Mouse (Mus musculus): ENCODE results near the gene Tbc1d4. TPM values are rescaled to one million over a fixed set of nuclear protein-coding genes. Genes with fewer than 3 reads are reported as not detected.
A peak's percentile ranks its signal among the peaks of the same experiment; 100 is the strongest.
"Not testable (repeated sequence)": the region's sequence is repeated elsewhere in the genome, so short reads cannot be mapped to it uniquely, and the experiment has no call there.

Tbc1d4 gene
- polyA plus RNA-seq, 1 experiment from 2014 or later, result 4.1 TPM

DNA sequence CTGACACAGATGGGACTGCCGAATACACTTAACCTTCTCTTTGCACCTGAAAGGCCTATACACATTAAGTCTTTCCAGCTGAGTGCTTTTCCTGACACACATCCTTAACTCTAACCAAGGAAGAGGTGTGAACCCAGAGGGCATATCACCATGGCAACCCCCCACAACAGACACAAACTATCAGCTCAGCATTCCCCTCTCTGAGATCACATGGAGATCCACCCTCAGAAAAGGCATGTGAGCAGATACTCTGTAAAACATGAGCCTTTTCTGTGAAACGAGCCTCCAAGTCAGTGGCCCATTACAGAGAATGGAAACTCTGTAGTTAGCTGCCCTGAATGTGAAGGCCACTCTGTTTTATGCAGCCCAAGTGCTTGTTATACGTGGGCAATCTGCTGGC is 6.1 kb downstream of the Tbc1d4 start:
- ATAC-seq (ENCODE audit: low FRiP score), result no peak
- no peak overlapping the region for H3K4me2 ChIP-seq
- H3K9ac ChIP-seq (ENCODE audit: low read length), result no peak overlapping the region
- no peaks in the 10 kb centered on the region; the same call in 1 of the 2 replicates for H3K4me1 ChIP-seq (ENCODE audit: control insufficient read depth, insufficient read depth, low read length)
- H3K9me3 ChIP-seq (ENCODE audit: control insufficient read depth, low read length), result no peaks in the 10 kb centered on the region
- WGBS, result 32% methylated on average over 3 of the region's 3 CpGs
- peaks cover 7% of the 10 kb centered on the region for H3K27me3 ChIP-seq (ENCODE audit: control insufficient read depth, insufficient read depth, low read length)
- H3K27ac ChIP-seq (ENCODE audit: low read depth, low read length), result no peak overlapping the region
- DNase-seq (ENCODE audit: low spot score, missing footprints), result no peak
- no peak overlapping the region for H3K4me3 ChIP-seq (ENCODE audit: low read depth, low read length)
- no peaks in the 10 kb centered on the region for H3K36me3 ChIP-seq (ENCODE audit: control insufficient read depth, insufficient read depth, low read length)

GRCm38 (mm10) chr14:101597096-101597715 is 11.8 kb downstream of the Tbc1d4 start:
- no peak overlapping the region for H3K4me2 ChIP-seq
- peak; percentile 59; the same call in 1 of the 2 replicates for ATAC-seq (ENCODE audit: low FRiP score)
- no peak overlapping the region for H3K4me3 ChIP-seq (ENCODE audit: low read depth, low read length)
- DNase-seq (ENCODE audit: low spot score, missing footprints), result no peak
- H3K4me1 ChIP-seq (ENCODE audit: control insufficient read depth, insufficient read depth, low read length), result no peaks in the 10 kb centered on the region
- 89% methylated on average over 11 of the region's 14 CpGs for WGBS
- no peak overlapping the region for H3K27ac ChIP-seq (ENCODE audit: low read depth, low read length)
- no peaks in the 10 kb centered on the region for H3K36me3 ChIP-seq (ENCODE audit: control insufficient read depth, insufficient read depth, low read length)
- H3K9me3 ChIP-seq (ENCODE audit: control insufficient read depth, low read length), result no peaks in the 10 kb centered on the region
- no peaks in the 10 kb centered on the region for H3K27me3 ChIP-seq (ENCODE audit: control insufficient read depth, insufficient read depth, low read length)
- no peak overlapping the region for H3K9ac ChIP-seq (ENCODE audit: low read length)

- Histone ChIP-seq H3K36me3 (ENCODE audit: control insufficient read depth, insufficient read depth, low read length) (no peaks in the 10 kb centered on the region), H3K4me1 (ENCODE audit: control insufficient read depth, insufficient read depth, low read length) (no peaks in the 10 kb centered on the region), H3K27ac (ENCODE audit: low read depth, low read length) (no peak overlapping the region), H3K9ac (ENCODE audit: low read length) (no peak overlapping the region), H3K4me2 (no peak overlapping the region), H3K9me3 (ENCODE audit: control insufficient read depth, low read length) (no peaks in the 10 kb centered on the region), H3K4me3 (ENCODE audit: low read depth, low read length) (no peak overlapping the region), H3K27me3 (ENCODE audit: control insufficient read depth, insufficient read depth, low read length) (no peaks in the 10 kb centered on the region)
- 92% methylated on average over 9 of the region's 9 CpGs for WGBS
- DNase-seq (ENCODE audit: low spot score, missing footprints) (no peak), ATAC-seq (ENCODE audit: low FRiP score) (no peak)
These were observed 12.3 kb downstream of the Tbc1d4 start for GRCm38 (mm10) chr14:101596691-101597090.

DNA sequence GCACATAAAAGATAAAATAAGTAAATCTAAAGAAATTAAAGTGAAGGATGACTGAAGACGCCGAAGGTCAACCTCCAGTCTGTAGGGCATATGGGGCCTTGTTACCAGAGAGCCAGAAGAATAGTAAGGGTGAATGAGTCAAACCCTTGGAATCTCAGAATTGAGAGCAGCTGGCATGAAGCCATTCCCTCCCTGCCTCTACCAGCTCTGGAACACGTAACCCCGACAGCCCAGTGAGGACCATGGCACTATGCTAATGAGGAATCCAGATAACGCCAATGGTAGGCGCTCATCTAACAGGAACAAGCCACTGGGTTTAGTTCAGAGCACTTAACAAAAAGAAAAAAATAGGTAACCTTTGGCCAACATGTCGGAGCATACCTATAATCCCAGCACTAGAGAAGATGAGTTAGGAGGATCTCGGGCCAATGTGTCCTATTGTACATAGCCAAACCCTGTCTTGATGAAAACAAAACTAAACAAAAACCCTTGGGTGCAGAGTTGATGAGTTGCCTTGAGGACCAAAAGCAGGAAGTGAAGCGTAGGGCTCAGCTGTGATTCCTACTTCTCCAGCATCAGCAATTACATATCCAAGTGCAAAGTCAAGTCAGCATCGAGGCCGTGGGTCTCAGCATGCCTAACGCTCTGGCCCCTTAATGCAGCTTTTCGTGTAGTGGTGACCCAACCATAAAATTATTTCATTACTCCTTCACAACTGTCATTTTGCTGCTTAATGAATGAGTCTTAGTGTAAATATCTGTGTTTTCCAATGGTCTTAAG is 13.5 kb downstream of the Tbc1d4 start:
- H3K4me3 ChIP-seq (ENCODE audit: low read depth, low read length), result no peak overlapping the region
- H3K4me1 ChIP-seq (ENCODE audit: control insufficient read depth, insufficient read depth, low read length), result no peaks in the 10 kb centered on the region
- ATAC-seq (ENCODE audit: low FRiP score), result no peak
- no peaks in the 10 kb centered on the region for H3K36me3 ChIP-seq (ENCODE audit: control insufficient read depth, insufficient read depth, low read length)
- DNase-seq (ENCODE audit: low spot score, missing footprints), result no peak
- H3K27ac ChIP-seq (ENCODE audit: low read depth, low read length), result no peak overlapping the region
- H3K9me3 ChIP-seq (ENCODE audit: control insufficient read depth, low read length), result no peaks in the 10 kb centered on the region
- WGBS, result 93% methylated on average over 13 of the region's 13 CpGs
- no peaks in the 10 kb centered on the region for H3K27me3 ChIP-seq (ENCODE audit: control insufficient read depth, insufficient read depth, low read length)
- no peak overlapping the region for H3K4me2 ChIP-seq
- no peak overlapping the region for H3K9ac ChIP-seq (ENCODE audit: low read length)

- Histone ChIP-seq H3K4me1 (ENCODE audit: control insufficient read depth, insufficient read depth, low read length) (no peaks in the 10 kb centered on the region), H3K27ac (ENCODE audit: low read depth, low read length) (no peak overlapping the region), H3K9me3 (ENCODE audit: control insufficient read depth, low read length) (no peaks in the 10 kb centered on the region), H3K4me2 (no peak overlapping the region), H3K9ac (ENCODE audit: low read length) (no peak overlapping the region), H3K27me3 (ENCODE audit: control insufficient read depth, insufficient read depth, low read length) (no peaks in the 10 kb centered on the region), H3K36me3 (ENCODE audit: control insufficient read depth, insufficient read depth, low read length) (no peaks in the 10 kb centered on the region), H3K4me3 (ENCODE audit: low read depth, low read length) (no peak overlapping the region)
- ATAC-seq (ENCODE audit: low FRiP score) (no peak), DNase-seq (ENCODE audit: low spot score, missing footprints) (no peak)
- WGBS, result 88% methylated on average over 5 of the region's 5 CpGs
These were observed 15.0 kb downstream of the Tbc1d4 start for GRCm38 (mm10) chr14:101594001-101594400.

- Histone ChIP-seq H3K4me2 (no peak overlapping the region), H3K4me1 (ENCODE audit: control insufficient read depth, insufficient read depth, low read length) (no peaks in the 10 kb centered on the region), H3K27me3 (ENCODE audit: control insufficient read depth, insufficient read depth, low read length) (no peaks in the 10 kb centered on the region), H3K36me3 (ENCODE audit: control insufficient read depth, insufficient read depth, low read length) (no peaks in the 10 kb centered on the region), H3K4me3 (ENCODE audit: low read depth, low read length) (no peak overlapping the region), H3K9me3 (ENCODE audit: control insufficient read depth, low read length) (no peaks in the 10 kb centered on the region), H3K9ac (ENCODE audit: low read length) (no peak overlapping the region), H3K27ac (ENCODE audit: low read depth, low read length) (no peak overlapping the region)
- no peak for DNase-seq (ENCODE audit: low spot score, missing footprints)
- 82% methylated on average over 7 of the region's 7 CpGs for WGBS
- no peak for ATAC-seq (ENCODE audit: low FRiP score)
These were observed 15.7 kb downstream of the Tbc1d4 start for GRCm38 (mm10) chr14:101593340-101593739.

- no peaks in the 10 kb centered on the region for H3K36me3 ChIP-seq (ENCODE audit: control insufficient read depth, insufficient read depth, low read length)
- 29% methylated on average over 5 of the region's 5 CpGs for WGBS
- H3K27ac ChIP-seq (ENCODE audit: low read depth, low read length), result no peak overlapping the region
- no peak overlapping the region for H3K4me3 ChIP-seq (ENCODE audit: low read depth, low read length)
- H3K4me1 ChIP-seq (ENCODE audit: control insufficient read depth, insufficient read depth, low read length), result no peaks in the 10 kb centered on the region
- H3K4me2 ChIP-seq, result no peak overlapping the region
- H3K27me3 ChIP-seq (ENCODE audit: control insufficient read depth, insufficient read depth, low read length), result no peaks in the 10 kb centered on the region
- ATAC-seq (ENCODE audit: low FRiP score) (no peak), DNase-seq (ENCODE audit: low spot score, missing footprints) (no peak)
- H3K9me3 ChIP-seq (ENCODE audit: control insufficient read depth, low read length), result no peaks in the 10 kb centered on the region
- no peak overlapping the region for H3K9ac ChIP-seq (ENCODE audit: low read length)
These were observed 17.9 kb downstream of the Tbc1d4 start for GRCm38 (mm10) chr14:101591101-101591500.

DNA sequence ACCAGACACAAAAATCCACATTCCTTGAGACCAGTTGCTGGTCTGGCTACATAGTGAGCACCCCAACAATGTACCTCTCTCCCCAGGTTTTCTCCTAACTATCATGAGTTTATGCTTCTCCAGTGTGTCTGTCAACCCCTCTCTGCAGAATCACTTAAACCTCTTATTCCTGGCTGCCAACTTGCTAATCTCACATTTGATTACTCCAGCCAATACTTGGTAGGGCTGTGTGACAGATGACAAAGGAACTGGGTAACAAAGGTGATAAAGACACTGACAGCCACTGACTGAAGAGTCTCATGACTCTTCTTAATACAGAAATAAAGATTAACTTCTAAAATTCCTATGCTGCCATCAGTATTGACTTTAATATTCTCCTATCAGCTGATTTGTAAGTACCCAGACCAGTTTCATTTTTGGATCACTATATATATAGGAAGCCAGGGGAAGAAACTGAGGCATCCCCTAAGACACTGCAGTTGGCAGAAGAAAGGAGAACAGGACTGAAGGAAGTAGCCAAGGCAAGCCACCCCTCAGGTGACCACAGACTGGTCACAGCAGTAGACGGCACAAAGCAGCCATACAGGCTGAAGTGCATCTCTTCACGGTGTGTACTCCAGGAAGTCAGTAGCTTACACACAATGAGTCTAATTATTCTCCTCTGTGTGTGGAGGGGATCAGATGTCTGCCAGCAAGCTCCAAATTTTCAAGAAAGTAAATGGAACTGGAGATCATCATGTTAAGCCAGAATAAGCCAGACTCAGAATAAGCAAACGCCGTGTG is 20.6 kb downstream of the Tbc1d4 start:
- not testable (repeated sequence) for H3K4me2 ChIP-seq; H3K36me3 ChIP-seq (ENCODE audit: control insufficient read depth, insufficient read depth, low read length); ATAC-seq (ENCODE audit: low FRiP score); H3K27me3 ChIP-seq (ENCODE audit: control insufficient read depth, insufficient read depth, low read length); H3K9ac ChIP-seq (ENCODE audit: low read length); H3K27ac ChIP-seq (ENCODE audit: low read depth, low read length); H3K9me3 ChIP-seq (ENCODE audit: control insufficient read depth, low read length); DNase-seq (ENCODE audit: low spot score, missing footprints); H3K4me1 ChIP-seq (ENCODE audit: control insufficient read depth, insufficient read depth, low read length); H3K4me3 ChIP-seq (ENCODE audit: low read depth, low read length)
- WGBS, result 94% methylated on average over 2 of the region's 4 CpGs

Data from midbrain, embryonic 11.5 days (tissue).